Mouse (Mus musculus) hindbrain, embryonic 15.5 days (tissue): ENCODE measurements around the gene Ak8. TPM values are rescaled to one million over a fixed set of nuclear protein-coding genes. Genes with fewer than 3 reads are reported as not detected.

ENCODE experiments used
- ATAC-seq: fragments of 200-750 bp; cut with Nextera tagmentation; 2 replicates; pipeline ENCODE4 v1.8.0; 2017; ENCODE audit warnings: low read depth, moderate number of reproducible peaks, moderate TSS enrichment; ENCODE audit not compliant: low FRiP score
- H3K27ac ChIP-seq: fragments of 300-500 bp; sonication (generic); replicated peaks from 2 replicates; pipeline ENCODE4 v1.5.1; 2015; ENCODE audit warnings: mild to moderate bottlenecking, inconsistent platforms
- H3K27me3 ChIP-seq: fragments of 300-500 bp; sonication (generic); 2 replicates; pipeline ENCODE4 v1.6.1; 2015; ENCODE audit warnings: control low read depth, inconsistent platforms
- H3K36me3 ChIP-seq: fragments of 300-500 bp; sonication (generic); 2 replicates; pipeline ENCODE4 v1.6.1; 2015; ENCODE audit warnings: control low read depth, inconsistent platforms
- H3K4me1 ChIP-seq: fragments of 300-500 bp; sonication (generic); replicated peaks from 2 replicates; pipeline ENCODE4 v1.6.1; 2015; ENCODE audit warnings: control low read depth, inconsistent platforms
- H3K4me2 ChIP-seq: fragments of 300-500 bp; sonication (generic); 2 replicates; pipeline ENCODE4 v1.6.1; 2015; ENCODE audit warnings: moderate library complexity, mild to moderate bottlenecking, inconsistent platforms
- H3K4me3 ChIP-seq: fragments of 300-500 bp; sonication (generic); 2 replicates; pipeline ENCODE4 v1.5.1; 2015; ENCODE audit warnings: mild to moderate bottlenecking, inconsistent platforms
- H3K9ac ChIP-seq: fragments of 300-500 bp; sonication (generic); 2 replicates; pipeline ENCODE4 v1.6.1; 2015; ENCODE audit warnings: inconsistent platforms
- H3K9me3 ChIP-seq: fragments of 300-500 bp; sonication (generic); 2 replicates; pipeline ENCODE4 v1.6.1; 2016; ENCODE audit warnings: control low read depth, inconsistent platforms
- WGBS: fragments of 180-500 bp; shearing (Covaris S2); methylation state at CpG from one replicate; pipeline ENCODE4 v1.1.7; 2015; 5-methylcytosine and 5-hydroxymethylcytosine counted together
- polyA plus RNA-seq: library from polyadenylated mRNA; unstranded; fragments of >200 nt; fragmentation: Nextera tagmentation; extraction: Ambion mirVana; gene quantifications from 2 replicates; pipeline ENCODE4 v1.2.1, GENCODE M21; 2015

Ak8 gene
- polyA plus RNA-seq, 1 experiment from 2014 or later, result 1.9 TPM

DNA sequence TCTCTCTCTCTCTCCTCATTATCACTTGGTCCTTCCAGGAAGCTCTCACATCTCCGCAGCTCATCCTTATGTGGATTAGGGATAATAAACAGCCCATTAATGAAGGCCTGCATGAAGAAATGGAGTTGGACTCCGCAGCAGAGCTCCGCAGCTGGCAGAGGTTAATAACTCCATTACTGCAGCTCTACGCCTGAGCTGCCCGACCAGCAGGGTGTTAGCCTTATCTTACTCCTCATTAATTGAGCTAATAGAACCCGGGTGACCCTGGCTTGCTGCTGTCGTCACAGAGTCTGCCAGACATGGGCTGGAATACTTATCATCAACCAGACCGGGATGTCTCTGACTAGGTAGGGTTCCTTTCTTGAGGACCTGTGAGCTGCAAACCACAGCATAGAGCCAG is 74.1 kb downstream of the Ak8 start:
- no peak overlapping the region for H3K4me3 ChIP-seq
- H3K4me2 ChIP-seq, result no peak overlapping the region
- no peaks in the 10 kb centered on the region for H3K36me3 ChIP-seq
- peak; percentile 75 for ATAC-seq
- 48% methylated on average over 8 of the region's 8 CpGs for WGBS
- peaks cover 11% of the 10 kb centered on the region; the same call in 1 of the 2 replicates for H3K4me1 ChIP-seq
- no peak overlapping the region for H3K9ac ChIP-seq
- no peaks in the 10 kb centered on the region for H3K9me3 ChIP-seq
- no peaks in the 10 kb centered on the region for H3K27me3 ChIP-seq
- H3K27ac ChIP-seq, result peak overlapping the region; percentile 36; the same call in 1 of the 2 replicates

DNA sequence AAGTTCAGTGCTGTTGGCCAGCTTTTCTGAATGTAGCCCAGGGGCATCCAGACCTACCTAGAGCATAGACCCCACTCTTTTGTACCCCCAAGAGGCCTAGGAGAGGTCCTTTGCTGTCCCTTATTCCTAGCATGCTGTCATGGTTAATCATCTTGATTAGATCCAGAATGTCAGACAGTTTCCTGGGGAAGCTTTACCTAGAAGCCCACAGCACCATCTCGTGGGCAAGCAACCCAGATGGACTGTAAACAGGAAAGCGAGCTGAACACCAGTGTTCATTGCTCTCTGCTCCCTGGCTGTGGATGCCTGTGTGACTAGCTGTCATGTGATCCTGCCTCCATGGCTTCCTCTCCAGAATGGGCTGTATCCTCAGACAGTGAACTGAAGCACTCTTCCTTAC is 76.8 kb downstream of the Ak8 start:
- no peaks in the 10 kb centered on the region for H3K9me3 ChIP-seq
- no peak for ATAC-seq
- WGBS, result 92% methylated on average over 2 of the region's 2 CpGs

GRCm38 (mm10) chr2:28780001-28780782 is 80.2 kb downstream of the Ak8 start:
- no peak overlapping the region for H3K4me3 ChIP-seq
- H3K9ac ChIP-seq, result no peak overlapping the region
- peak; percentile 65 for ATAC-seq
- H3K9me3 ChIP-seq, result no peaks in the 10 kb centered on the region
- H3K27ac ChIP-seq, result no peak overlapping the region; the same call in 1 of the 2 replicates
- no peaks in the 10 kb centered on the region for H3K36me3 ChIP-seq
- WGBS, result 45% methylated on average over 16 of the region's 16 CpGs
- peaks cover 11% of the 10 kb centered on the region; the same call in 1 of the 2 replicates for H3K4me1 ChIP-seq
- H3K4me2 ChIP-seq, result no peak overlapping the region
- no peaks in the 10 kb centered on the region for H3K27me3 ChIP-seq

More for the DNA sequence above, 76.8 kb downstream of the Ak8 start:
- Histone ChIP-seq H3K4me2 (no peak overlapping the region), H3K36me3 (no peaks in the 10 kb centered on the region), H3K4me3 (no peak overlapping the region), H3K4me1 (peaks cover 14% of the 10 kb centered on the region; the same call in 1 of the 2 replicates), H3K9ac (no peak overlapping the region), H3K27ac (no peak overlapping the region), H3K27me3 (no peaks in the 10 kb centered on the region)

- no peak overlapping the region for H3K4me2 ChIP-seq
- no peaks in the 10 kb centered on the region for H3K36me3 ChIP-seq
- no peak overlapping the region for H3K9ac ChIP-seq
- no peaks in the 10 kb centered on the region for H3K9me3 ChIP-seq
- no peak for ATAC-seq
- 82% methylated on average over 4 of the region's 4 CpGs for WGBS
- H3K4me1 ChIP-seq, result peaks cover 14% of the 10 kb centered on the region; the same call in 1 of the 2 replicates
- H3K27me3 ChIP-seq, result no peaks in the 10 kb centered on the region
- no peak overlapping the region for H3K27ac ChIP-seq
- H3K4me3 ChIP-seq, result no peak overlapping the region
These were observed 81.3 kb downstream of the Ak8 start for GRCm38 (mm10) chr2:28781310-28781709.

- Histone ChIP-seq H3K36me3 (no peaks in the 10 kb centered on the region), H3K9me3 (no peaks in the 10 kb centered on the region), H3K4me3 (no peak overlapping the region), H3K27ac (peak overlapping the region; percentile 37; the same call in 1 of the 2 replicates), H3K4me1 (peaks cover 15% of the 10 kb centered on the region), H3K9ac (no peak overlapping the region), H3K27me3 (0 out of 2 replicates have a peak, but pooled peaks cover 6% of the 10 kb centered on the region), H3K4me2 (no peak overlapping the region)
- peak; percentile 67 for ATAC-seq
- 52% methylated on average over 16 of the region's 16 CpGs for WGBS
These were observed 86.5 kb downstream of the Ak8 start for GRCm38 (mm10) chr2:28786355-28787066.

DNA sequence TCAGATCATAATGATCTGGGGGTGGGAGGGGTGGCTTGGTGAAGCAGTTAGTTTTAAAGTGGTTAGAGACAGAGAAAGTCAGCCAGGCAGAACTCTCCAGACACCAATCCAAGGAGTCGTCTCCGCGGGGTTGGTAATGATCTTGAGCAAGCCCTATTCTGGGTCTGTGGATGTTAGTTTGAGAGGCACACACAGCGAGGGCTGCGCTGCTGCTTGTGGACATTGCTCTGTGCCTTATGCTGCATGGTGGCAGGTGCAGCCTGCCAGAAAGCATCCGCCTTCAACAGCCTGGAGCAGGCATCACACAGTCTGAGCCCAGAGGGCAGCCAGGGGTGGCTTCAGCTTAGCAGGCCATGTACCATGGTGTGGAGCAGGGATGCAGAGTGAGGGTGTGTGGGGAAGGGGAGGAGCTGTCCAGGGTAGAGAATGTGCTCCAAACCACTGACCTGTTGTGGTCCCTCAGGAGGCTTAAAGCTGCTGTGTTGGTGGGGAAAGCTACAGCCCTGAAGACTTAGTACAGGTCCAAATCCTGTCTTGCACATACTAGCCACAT is 87.2 kb downstream of the Ak8 start:
- H3K9me3 ChIP-seq, result no peaks in the 10 kb centered on the region
- H3K9ac ChIP-seq, result no peak overlapping the region
- ATAC-seq, result peak; percentile 55
- no peaks in the 10 kb centered on the region for H3K36me3 ChIP-seq
- no peak overlapping the region for H3K4me2 ChIP-seq
- no peak overlapping the region for H3K4me3 ChIP-seq
- 0 out of 2 replicates have a peak overlapping the region, but pooled peaks have one; percentile 14 for H3K27ac ChIP-seq
- H3K27me3 ChIP-seq, result 0 out of 2 replicates have a peak, but pooled peaks cover 6% of the 10 kb centered on the region
- peaks cover 15% of the 10 kb centered on the region for H3K4me1 ChIP-seq
- 40% methylated on average over 6 of the region's 6 CpGs for WGBS

- Histone ChIP-seq H3K36me3 (no peaks in the 10 kb centered on the region), H3K27ac (0 out of 2 replicates have a peak overlapping the region, but pooled peaks have one; percentile 34), H3K4me1 (peaks cover 23% of the 10 kb centered on the region), H3K4me3 (0 out of 2 replicates have a peak overlapping the region, but pooled peaks have one; percentile 8), H3K27me3 (0 out of 2 replicates have a peak, but pooled peaks cover 6% of the 10 kb centered on the region), H3K4me2 (peak overlapping the region; percentile 50), H3K9ac (no peak overlapping the region), H3K9me3 (no peaks in the 10 kb centered on the region)
- ATAC-seq, result peak; percentile 68
- 19% methylated on average over 6 of the region's 6 CpGs for WGBS
These were observed 93.1 kb downstream of the Ak8 start for GRCm38 (mm10) chr2:28792931-28793610.

GRCm38 (mm10) chr2:28794623-28795022 is 94.7 kb downstream of the Ak8 start:
- Histone ChIP-seq H3K4me3 (no peak overlapping the region), H3K9me3 (no peaks in the 10 kb centered on the region), H3K36me3 (no peaks in the 10 kb centered on the region), H3K27ac (no peak overlapping the region), H3K9ac (no peak overlapping the region), H3K4me2 (no peak overlapping the region), H3K4me1 (peaks cover 31% of the 10 kb centered on the region), H3K27me3 (0 out of 2 replicates have a peak, but pooled peaks cover 3% of the 10 kb centered on the region)
- ATAC-seq, result no peak
- WGBS, result 84% methylated on average over 5 of the region's 5 CpGs

DNA sequence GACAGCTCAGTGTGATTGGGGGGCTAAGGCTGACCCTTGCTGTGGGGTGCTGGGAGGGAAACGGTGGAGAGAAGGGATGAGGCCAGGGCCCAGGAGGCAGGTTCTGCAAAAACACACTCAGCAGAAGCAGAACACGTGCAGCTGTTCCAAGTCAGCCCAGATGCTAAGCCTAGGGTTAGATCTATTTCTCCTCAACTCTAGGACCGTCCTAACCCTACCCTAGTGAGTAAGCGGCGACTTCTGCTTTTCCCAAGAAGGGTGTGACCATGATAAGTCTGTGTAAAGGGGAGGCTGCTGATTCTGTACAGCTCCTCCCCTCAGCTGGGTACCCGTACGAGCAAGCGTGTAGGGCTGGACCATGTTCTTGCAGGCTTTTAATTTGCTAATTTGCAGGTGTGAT is 96.3 kb downstream of the Ak8 start:
- no peaks in the 10 kb centered on the region for H3K27me3 ChIP-seq
- no peaks in the 10 kb centered on the region for H3K36me3 ChIP-seq
- no peak overlapping the region for H3K9ac ChIP-seq
- no peak overlapping the region for H3K4me2 ChIP-seq
- no peak for ATAC-seq
- no peak overlapping the region for H3K4me3 ChIP-seq
- H3K4me1 ChIP-seq, result peaks cover 31% of the 10 kb centered on the region
- H3K27ac ChIP-seq, result no peak overlapping the region
- 74% methylated on average over 8 of the region's 8 CpGs for WGBS
- H3K9me3 ChIP-seq, result no peaks in the 10 kb centered on the region

DNA sequence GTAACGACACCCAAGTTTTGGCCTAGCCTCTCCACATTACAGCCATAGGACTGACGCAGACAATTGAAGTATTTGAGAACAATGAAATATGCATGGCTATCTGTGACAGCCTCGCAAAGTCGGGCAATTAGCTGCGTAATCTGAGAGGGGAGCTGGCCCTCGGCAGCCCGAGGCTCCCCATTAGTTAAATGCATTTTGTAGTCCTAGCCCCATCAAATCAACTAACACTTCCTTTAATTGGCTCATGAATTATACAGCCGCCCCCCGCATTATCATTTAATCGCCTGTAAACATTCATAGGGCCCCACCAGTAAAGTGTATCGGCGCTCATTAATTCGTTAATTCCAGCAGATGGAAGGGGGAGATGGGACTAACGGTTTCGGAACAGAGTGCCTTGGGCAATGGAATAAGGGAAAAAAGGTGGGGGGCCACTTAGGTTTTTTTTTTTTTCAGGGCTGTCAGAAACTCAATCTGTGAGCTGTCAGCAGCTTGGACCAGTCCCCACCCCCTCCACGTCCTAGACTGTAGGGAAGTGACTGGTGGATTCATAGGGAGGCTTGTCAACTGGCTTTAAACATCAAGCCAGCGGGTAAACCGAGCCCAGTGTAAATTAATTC is 97.6 kb downstream of the Ak8 start:
- H3K36me3 ChIP-seq, result no peaks in the 10 kb centered on the region
- ATAC-seq, result peak; percentile 73
- H3K9me3 ChIP-seq, result no peaks in the 10 kb centered on the region
- H3K27ac ChIP-seq, result peak overlapping the region; percentile 47; the same call in 1 of the 2 replicates
- no peak overlapping the region for H3K9ac ChIP-seq
- peak overlapping the region; percentile 28 for H3K4me2 ChIP-seq
- H3K4me3 ChIP-seq, result no peak overlapping the region
- H3K4me1 ChIP-seq, result peaks cover 27% of the 10 kb centered on the region
- 27% methylated on average over 18 of the region's 18 CpGs for WGBS
- no peaks in the 10 kb centered on the region for H3K27me3 ChIP-seq

- no peaks in the 10 kb centered on the region for H3K36me3 ChIP-seq
- H3K4me1 ChIP-seq, result peaks cover 23% of the 10 kb centered on the region
- 33% methylated on average over 3 of the region's 3 CpGs for WGBS
- no peak overlapping the region for H3K9ac ChIP-seq
- 0 out of 2 replicates have a peak overlapping the region, but pooled peaks have one; percentile 26 for H3K27ac ChIP-seq
- no peaks in the 10 kb centered on the region for H3K9me3 ChIP-seq
- no peak overlapping the region for H3K4me3 ChIP-seq
- H3K4me2 ChIP-seq, result no peak overlapping the region
- no peaks in the 10 kb centered on the region for H3K27me3 ChIP-seq
- ATAC-seq, result no peak
These were observed 98.4 kb downstream of the Ak8 start for GRCm38 (mm10) chr2:28798390-28798789.
